Mouse (Mus musculus): Measurements from ENCODE around the gene Ckap2. TPM values are rescaled to one million over a fixed set of nuclear protein-coding genes. Genes with fewer than 3 reads are reported as not detected.

The Ckap2 gene
- total and polyA plus RNA-seq, 3 experiments: 19.5 to 48.8 (median 31.3) TPM

DNA sequence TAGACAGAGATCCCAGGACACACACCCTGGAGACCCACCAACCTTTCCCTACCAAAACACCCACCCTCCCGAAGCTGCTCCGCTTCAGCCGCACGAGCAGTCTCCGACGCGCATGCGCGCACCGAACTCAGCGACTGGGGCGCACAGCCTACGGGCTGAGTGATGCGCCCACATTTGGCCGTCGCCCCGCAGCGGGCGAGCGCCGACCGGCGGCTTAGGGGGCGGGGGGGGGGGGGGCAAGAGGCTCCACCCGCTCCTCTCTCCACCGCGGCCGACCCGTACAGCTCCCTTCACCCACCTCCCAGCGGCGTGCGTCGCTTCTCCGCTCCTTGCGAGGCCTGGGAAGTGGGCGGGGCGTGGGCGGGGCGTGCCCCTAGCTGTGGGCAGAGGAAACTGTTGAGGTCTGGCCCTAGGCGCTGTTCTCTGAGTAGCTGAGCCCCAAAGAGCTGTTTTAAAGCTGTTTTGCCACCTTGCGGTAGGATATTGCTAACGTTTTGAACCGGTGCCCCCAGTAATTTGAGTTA is 19.5 kb downstream of the Ckap2 start, which contains the start of gene Nek3 (continued):
- no peak for TF ChIP-seq HCFC1 (IDR thresholded peaks at IDR 0.05; ENCODE audit: low read depth, low read length)
- no peak for TF ChIP-seq ZNF384 (IDR thresholded peaks at IDR 0.05; ENCODE audit: low read depth, low read length)
- TF ChIP-seq USF2 (conservative IDR thresholded peaks at IDR 0.05; ENCODE audit: low read depth, low read length): no peak
- no peak for TF ChIP-seq ZC3H11A (IDR thresholded peaks at IDR 0.05; ENCODE audit: low read depth, low read length)
- TF ChIP-seq CTCF (conservative IDR thresholded peaks at IDR 0.05 in 1 of 2, IDR thresholded peaks at IDR 0.05 in 1 of 2; ENCODE audit: low read depth in 2 of 2, low read length in 2 of 2): peak in 1 of 2 experiments; percentile 69; a peak in 2 of 4 replicates
- TF ChIP-seq IRF4 (IDR thresholded peaks at IDR 0.05; ENCODE audit: low read depth, low read length): no peak
- no peak for TF ChIP-seq MXI1 (IDR thresholded peaks at IDR 0.05; ENCODE audit: low read depth, low read length)
- TF ChIP-seq ZKSCAN1 (IDR thresholded peaks at IDR 0.05; ENCODE audit: borderline replicate concordance, low read depth, low read length): no peak

DNA sequence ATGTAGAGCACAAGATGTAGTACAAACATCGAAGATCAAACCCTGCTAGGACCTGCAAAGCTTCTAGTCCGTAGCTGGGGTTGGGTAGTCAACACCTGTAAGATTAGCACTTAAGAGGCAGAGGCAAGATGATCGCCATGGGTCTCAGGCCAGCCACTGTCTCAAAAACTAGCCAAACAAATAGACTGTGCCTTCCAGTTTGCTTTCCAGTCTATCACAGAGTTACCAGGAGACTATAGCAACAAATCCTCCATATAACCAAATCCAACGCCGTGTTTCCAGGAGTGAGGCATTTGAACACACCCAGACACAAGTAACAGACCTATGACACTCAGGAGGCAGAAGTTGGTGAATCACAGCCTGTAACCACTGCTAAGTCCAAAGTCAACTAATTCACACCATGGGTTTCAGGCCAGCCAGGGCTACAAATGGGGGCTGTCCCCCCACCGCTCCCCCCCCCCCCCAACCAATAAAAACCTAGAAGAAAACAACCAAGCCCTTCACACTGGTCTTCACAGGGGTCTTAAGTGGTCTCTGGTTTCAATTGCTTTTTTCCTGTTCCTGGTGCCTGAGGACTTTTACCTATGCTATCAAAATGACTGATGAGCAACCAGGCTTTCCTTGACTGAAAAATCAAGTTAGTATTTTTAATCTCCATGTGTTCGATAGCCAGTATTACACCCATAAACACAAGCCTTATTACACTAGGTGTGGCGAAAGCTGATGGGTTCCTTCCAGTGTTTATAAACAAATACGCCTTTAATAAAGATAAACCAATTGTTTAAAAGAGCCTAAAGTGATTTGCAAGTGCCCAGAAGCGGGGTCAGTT is 20.2 kb downstream of the Ckap2 start:
- Histone ChIP-seq H3K4me2 (ENCODE audit: insufficient read depth, low read depth, poor library complexity, severe bottlenecking) (peak overlapping the region; percentile 59; the same call in 1 of the 2 replicates), H3K4me3 (replicated peaks in 1 of 3; ENCODE audit: low read depth in 2 of 3, low read length in 2 of 3, poor library complexity in 1 of 3) (peak overlapping the region; percentile 43 to 59 (median 48)), H3K4me1 (ENCODE audit: control insufficient read depth in 1 of 2, insufficient read depth in 2 of 2) (peaks cover 2 to 6% of the 10 kb centered on the region in 2 experiments; a peak in 1 of 4 replicates), H3K36me3 (replicated peaks in 1 of 2; ENCODE audit: control insufficient read depth in 1 of 2, insufficient read depth in 1 of 2, low read length in 1 of 2) (peaks cover 12 to 58% of the 10 kb centered on the region in 2 experiments), H3K9ac (ENCODE audit: insufficient read depth, low read depth) (peak overlapping the region; percentile 75), H3K27me3 (replicated peaks) (no peaks in the 10 kb centered on the region), H3K79me2 (replicated peaks; ENCODE audit: control insufficient read depth, extremely low read depth, insufficient read depth, poor library complexity, severe bottlenecking) (no peaks in the 10 kb centered on the region), H3K9me3 (replicated peaks; ENCODE audit: low read length) (no peaks in the 10 kb centered on the region), H3K27ac (ENCODE audit: insufficient read depth, low read depth) (no peak overlapping the region)
- in situ Hi-C loops (cut with MboI; ENCODE audit: low pct_ligation_motif_present, low pct_unique_long_range_greater_than_20kb, low sequenced_read_pairs): no loop called here
- no peak for DNase-seq (ENCODE audit: extremely low read depth)
- TF ChIP-seq ETS1 (conservative IDR thresholded peaks at IDR 0.05; ENCODE audit: low read depth, low read length) (no peak), JUN (IDR thresholded peaks at IDR 0.05; ENCODE audit: insufficient read depth, low read depth, low read length) (no peak), ZMIZ1 (IDR thresholded peaks at IDR 0.05; ENCODE audit: low read depth, low read length) (no peak), MAX (IDR thresholded peaks at IDR 0.05; ENCODE audit: low read length) (no peak), TBP (conservative IDR thresholded peaks at IDR 0.05; ENCODE audit: low read depth, low read length) (no peak), CTCF (conservative IDR thresholded peaks at IDR 0.05 in 1 of 2, IDR thresholded peaks at IDR 0.05 in 1 of 2; ENCODE audit: low read depth in 2 of 2, low read length in 2 of 2) (no peak), NRF1 (IDR thresholded peaks at IDR 0.05; ENCODE audit: low read depth, low read length) (no peak), MYC (IDR thresholded peaks at IDR 0.05; ENCODE audit: low read depth, low read length) (no peak), CHD2 (IDR thresholded peaks at IDR 0.05; ENCODE audit: low read length) (no peak), HCFC1 (IDR thresholded peaks at IDR 0.05; ENCODE audit: low read depth, low read length) (no peak), CHD1 (IDR thresholded peaks at IDR 0.05; ENCODE audit: low read depth, low read length) (no peak), MAFK (IDR thresholded peaks at IDR 0.05; ENCODE audit: insufficient replicate concordance, low read length) (no peak), EP300 (IDR thresholded peaks at IDR 0.05; ENCODE audit: low read length) (no peak), MEF2A (IDR thresholded peaks at IDR 0.05; ENCODE audit: borderline replicate concordance, low read depth, low read length) (no peak), PAX5 (IDR thresholded peaks at IDR 0.05; ENCODE audit: low read length) (no peak), GABPA (IDR thresholded peaks at IDR 0.05; ENCODE audit: insufficient replicate concordance, low read depth, low read length) (no peak), RCOR1 (conservative IDR thresholded peaks at IDR 0.05; ENCODE audit: low read depth, low read length) (no peak), IRF4 (IDR thresholded peaks at IDR 0.05; ENCODE audit: low read depth, low read length) (no peak)
- dilution Hi-C loops (cut with MboI; ENCODE audit: extremely low pct_ligation_motif_present, extremely low pct_unique_long_range_greater_than_20kb, low sequenced_read_pairs): no loop called here
